Mouse (Mus musculus) embryonic fibroblast, embryonic 13.5 days (primary cell): Measurements from ENCODE around the gene Brsk2.

Source experiments
- CTCF ChIP-seq: IDR thresholded peaks from 2 replicates; pipeline ENCODE4 v1.5.1; 2011; ENCODE audit warnings: mild to moderate bottlenecking, control low read depth, low read length, moderate library complexity, borderline replicate concordance; ENCODE audit not compliant: insufficient read depth
- POLR2A ChIP-seq: IDR thresholded peaks from 2 replicates; pipeline ENCODE4 v1.6.1; 2011; ENCODE audit warnings: low read depth, mild to moderate bottlenecking, control low read depth, low read length, moderate library complexity

GRCm38 (mm10) chr7:141901825-141902224 lies 47.7 kb upstream of the Brsk2 start:
- no peak for TF ChIP-seq CTCF
- TF ChIP-seq POLR2A, result no peak
